Mouse (Mus musculus) small intestine, adult 10 weeks (tissue): ENCODE results near the gene Zfp445. TPM values are rescaled to one million over a fixed set of nuclear protein-coding genes. Genes with fewer than 3 reads are reported as not detected.

Experiments used
- polyA plus RNA-seq: library from polyadenylated mRNA; stranded (reverse); fragments of 350-450 nt; fragmentation: Illumina TruSeq; extraction: RNeasy Lipid Tissue Mini Kit (QIAGEN cat#74804); gene quantifications from one replicate; pipeline ENCODE4 v1.2.3, GENCODE M21; 2014; ENCODE audit warnings: low replicate concordance

Zfp445 gene
- 134 TPM for polyA plus RNA-seq

DNA sequence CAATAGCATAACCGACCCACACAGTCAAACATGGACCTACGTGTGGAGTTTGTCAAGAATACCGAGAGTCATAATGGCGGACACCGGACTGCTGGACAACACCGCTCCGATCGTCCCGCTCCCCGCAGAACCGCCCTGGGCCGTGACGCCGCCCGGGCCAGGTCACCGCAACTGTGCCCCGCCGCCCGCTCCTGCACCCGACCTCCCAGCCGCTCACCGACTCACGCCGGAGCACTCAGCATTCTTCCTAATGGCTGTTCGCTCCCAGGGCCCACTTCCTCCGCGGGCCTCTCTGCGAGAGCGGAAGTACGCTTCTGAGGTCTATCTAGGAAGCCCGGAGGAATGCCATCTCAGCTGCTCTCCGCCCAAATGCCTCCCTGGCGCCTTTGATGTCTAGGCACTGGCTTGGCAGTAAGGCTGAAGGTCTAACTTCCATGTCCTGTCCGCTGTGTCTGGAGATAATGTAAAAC lies at the start of gene Zfp445:
TSS of gene Zfp445 (minus strand) at position 310 of the 470 bp plus-strand sequence.

DNA sequence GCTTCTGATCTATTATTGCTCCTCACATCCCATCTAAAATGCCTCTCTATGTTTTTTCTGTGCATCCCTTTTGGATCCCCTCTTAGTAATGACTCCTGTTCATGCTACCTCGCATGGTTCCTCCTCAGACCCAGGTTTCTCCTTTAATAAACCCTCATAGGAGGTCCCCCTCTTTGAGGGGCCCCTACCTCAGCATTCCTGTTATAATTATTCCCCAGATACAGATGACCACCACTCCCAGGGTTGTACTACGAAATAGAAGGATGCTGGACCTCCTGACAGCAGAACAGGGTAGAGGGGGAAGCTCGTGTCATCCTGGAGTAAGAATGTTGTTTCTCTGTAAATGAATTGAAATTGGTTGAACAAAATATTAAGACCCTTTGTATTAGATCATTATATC lies 19.6 kb upstream of the Zfp445 start, which contains the start of gene Zkscan7:
TSS of gene Zkscan7 (plus strand) at position 301 of the 400 bp plus-strand sequence.

DNA sequence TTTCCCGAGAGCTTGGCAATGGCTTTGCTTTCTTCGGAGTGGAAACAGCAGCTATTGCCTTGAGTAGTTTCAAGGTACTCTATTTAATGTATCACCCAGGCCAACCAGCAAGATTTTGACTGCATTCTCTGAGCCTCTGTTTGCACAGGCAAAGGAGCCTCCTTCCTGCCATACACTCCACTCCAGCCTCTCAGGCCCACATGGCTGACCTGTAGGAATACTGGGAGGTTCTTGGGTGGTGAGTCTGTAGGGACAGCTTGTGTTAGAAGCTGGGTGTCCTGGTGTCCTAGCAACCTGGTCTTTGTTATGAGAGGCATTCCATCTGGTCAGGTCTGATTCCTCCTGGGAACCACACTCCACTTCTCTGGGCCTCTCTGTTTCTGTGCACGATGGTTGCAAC lies 22.0 kb downstream of the Zfp445 start, which contains the start of gene Gm35549:
TSS of gene Gm35549 (minus strand) at position 276 of the 400 bp plus-strand sequence.

DNA sequence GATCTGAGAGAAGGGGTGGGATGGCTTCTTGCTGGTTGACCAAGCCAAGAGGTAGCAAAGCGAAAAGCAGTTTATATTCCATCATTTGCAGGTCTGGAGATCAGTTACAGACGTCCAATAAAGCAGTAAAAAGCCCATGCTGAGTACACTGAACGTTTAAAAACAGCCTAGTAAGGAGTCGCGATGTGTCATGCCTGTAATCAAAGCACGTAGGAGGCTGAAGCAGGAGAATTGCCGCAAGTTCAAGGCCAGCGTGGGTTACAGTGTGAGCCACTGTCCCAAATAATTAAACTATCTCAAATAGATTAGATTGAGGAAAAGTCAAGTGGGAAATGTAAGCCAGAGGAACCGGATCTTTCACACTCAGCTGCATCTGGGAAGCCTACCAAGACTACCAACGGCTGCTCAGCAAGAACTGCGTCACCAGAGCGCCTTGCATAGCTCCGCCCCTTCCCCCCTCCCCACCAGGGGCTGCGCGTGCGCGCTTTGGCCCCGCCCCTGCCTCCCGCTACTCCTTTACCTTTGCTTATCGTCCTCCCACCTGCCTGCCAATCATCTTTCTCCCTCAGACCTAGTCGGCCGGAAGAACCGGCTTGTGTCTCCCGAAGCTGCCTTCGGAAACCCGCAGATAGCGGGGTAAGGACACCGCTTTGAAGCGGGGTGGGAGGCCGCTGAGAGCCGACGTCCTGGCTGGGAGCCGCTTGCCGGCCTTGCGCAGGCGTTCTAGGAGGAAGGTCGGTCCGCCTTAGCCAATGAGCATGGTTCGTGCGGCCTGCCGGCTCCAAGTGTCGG lies 60.6 kb downstream of the Zfp445 start, which contains the start of gene Tcaim:
TSS of gene Tcaim (plus strand) at position 487 of the 792 bp plus-strand sequence.

Other genes starting within 250 kb of the Zfp445 start
- gene Topaz1, start 118.7 kb downstream of the Zfp445 start, polyA plus RNA-seq, result 0.22 TPM
- 11.8 TPM for gene Tcaim, start 60.5 kb downstream of the Zfp445 start, polyA plus RNA-seq
- not detected for gene Gm35549, start 22.0 kb downstream of the Zfp445 start, polyA plus RNA-seq
- gene Zkscan7, start 19.7 kb upstream of the Zfp445 start, polyA plus RNA-seq, result 22.1 TPM
- gene Zfp105, start 57.1 kb upstream of the Zfp445 start, polyA plus RNA-seq, result 1.8 TPM
- gene 1110059G10Rik, start 85.0 kb upstream of the Zfp445 start, polyA plus RNA-seq, result 160 TPM
- gene Kif15, start 85.0 kb upstream of the Zfp445 start, polyA plus RNA-seq, result 58.2 TPM
- 7.7 TPM for gene Tmem42, start 155.3 kb upstream of the Zfp445 start, polyA plus RNA-seq
- gene Tgm4, start 168.7 kb upstream of the Zfp445 start, polyA plus RNA-seq, result not detected
- gene Zdhhc3, start 247.2 kb upstream of the Zfp445 start, polyA plus RNA-seq, result 37.4 TPM
- gene Exosc7, start 247.2 kb upstream of the Zfp445 start, polyA plus RNA-seq, result 15.6 TPM